Comparison of ENCODE assay signal across 24 mouse cellular contexts in genomic region chr4:58925664-58926063, GRCm38 (mm10).
"Had no signal": no experiment of that assay in that cellular context is flagged by ENCODE, and none has a peak within 500 bp of the region (broad histone marks: within the 10 kb centered on the region; RNA-seq: fewer than 3 reads in every experiment).

No protein-coding gene starts in this region.

- H3K4me1 ChIP-seq: limb, embryonic 10.5 days; limb, embryonic 13.5 days; liver, embryonic 12.5 days; liver, embryonic 15.5 days; lung, embryonic 15.5 days; midbrain, embryonic 10.5 days; midbrain, embryonic 13.5 days had no signal

- DNase-seq: kidney, adult 18-20 months; kidney, adult 9 months; kidney, postnatal 14 days; kidney, postnatal 4 days; layer of hippocampus, postnatal 36 days; liver; lung, adult 18-20 months; lung, postnatal 10 days; lung, postnatal 36 days; right cerebral cortex, adult 18-20 months; right cerebral cortex, postnatal 14 days; right cerebral cortex, postnatal 4 days; thymus, adult 2 months; thymus, postnatal 14 days; thymus, postnatal 4 days had no signal

- H3K27me3 ChIP-seq: limb, embryonic 13.5 days; lung, embryonic 15.5 days; midbrain, embryonic 13.5 days had no signal

- H3K9ac ChIP-seq: limb, embryonic 13.5 days; liver, embryonic 12.5 days; liver, embryonic 15.5 days; lung, embryonic 15.5 days; midbrain, embryonic 13.5 days had no signal

- ATAC-seq: liver, embryonic 12.5 days; midbrain, embryonic 13.5 days had no signal

- H3K27ac ChIP-seq: left cerebral cortex, adult 2 months; limb, embryonic 10.5 days; limb, embryonic 13.5 days; liver, embryonic 12.5 days; liver, embryonic 15.5 days; lung, embryonic 15.5 days; midbrain, embryonic 10.5 days; midbrain, embryonic 13.5 days had no signal

- H3K4me2 ChIP-seq: limb, embryonic 13.5 days; liver, embryonic 12.5 days; liver, embryonic 15.5 days; lung, embryonic 15.5 days; midbrain, embryonic 13.5 days had no signal

- H3K36me3 ChIP-seq: limb, embryonic 10.5 days; limb, embryonic 13.5 days; liver, embryonic 12.5 days; liver, embryonic 15.5 days; lung, embryonic 15.5 days; midbrain, embryonic 10.5 days; midbrain, embryonic 13.5 days had no signal

- H3K9me3 ChIP-seq: limb, embryonic 10.5 days; liver, embryonic 12.5 days; liver, embryonic 15.5 days; lung, embryonic 15.5 days had no signal

- H3K4me3 ChIP-seq: left cerebral cortex, adult 2 months; limb, embryonic 10.5 days; limb, embryonic 13.5 days; liver, embryonic 12.5 days; liver, embryonic 15.5 days; lung, embryonic 15.5 days; megakaryocyte, embryonic 14.5 days; midbrain, embryonic 10.5 days; midbrain, embryonic 13.5 days had no signal
